Mouse (Mus musculus): ENCODE measurements around the gene Asprv1.

Gene Asprv1

DNA sequence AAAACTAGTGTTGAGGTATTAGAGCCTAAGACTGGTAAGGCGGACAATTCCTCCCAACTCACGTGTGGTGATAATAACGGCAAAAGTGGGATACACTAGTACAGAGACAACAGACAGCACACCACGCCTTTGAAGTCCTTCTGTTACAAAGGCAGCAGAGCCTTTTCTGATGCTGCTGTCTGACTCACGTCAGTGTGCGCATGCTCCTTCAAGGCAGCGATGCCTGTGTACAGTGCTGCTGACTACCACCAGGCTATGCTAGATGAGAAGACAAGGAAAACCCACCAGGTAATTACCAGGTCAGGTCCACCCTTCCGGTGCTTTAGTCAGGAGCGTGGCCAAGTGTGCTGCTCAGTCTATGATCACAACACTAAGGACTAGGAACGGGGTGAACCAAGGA is 39.1 kb downstream of the Asprv1 start:
- no peak for DNase-seq

DNA sequence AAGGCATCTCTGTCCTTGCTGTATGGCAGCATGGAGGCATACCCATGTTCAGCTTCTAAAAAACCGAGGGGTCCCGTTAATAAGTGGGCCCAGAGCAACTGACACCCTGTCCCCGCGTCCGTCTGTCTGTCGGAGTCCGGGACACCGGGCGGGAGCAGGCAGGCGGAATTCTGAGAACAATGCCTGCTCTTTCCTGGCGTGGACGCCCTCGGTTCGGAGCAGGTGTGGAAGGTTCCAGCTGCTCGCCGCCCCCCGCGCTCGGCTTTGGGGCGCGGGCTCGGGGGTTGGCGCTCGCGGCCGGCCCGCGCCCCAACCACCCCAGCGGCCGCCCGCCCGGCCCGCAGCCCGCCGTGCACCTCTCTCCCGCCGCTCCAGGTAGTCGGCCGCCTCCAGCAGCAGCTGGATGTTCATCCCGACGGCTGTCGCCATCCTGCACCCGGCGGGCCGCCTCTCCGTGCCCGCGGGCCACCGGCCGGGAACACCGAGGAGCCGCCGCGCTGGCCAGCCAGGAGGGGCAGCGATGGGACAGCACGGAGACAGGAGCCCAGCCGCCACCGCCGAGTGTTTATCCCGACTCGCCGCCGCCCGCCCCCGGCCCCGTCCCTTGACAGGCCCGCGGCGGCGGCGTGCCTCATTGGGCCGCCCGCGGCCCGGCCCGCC is 40.7 kb downstream of the Asprv1 start, which contains the start of gene Mxd1:
Mxd1 (minus strand) TSS at position 582 of the 660 bp plus-strand sequence.
- DNase-seq = no peak

DNA sequence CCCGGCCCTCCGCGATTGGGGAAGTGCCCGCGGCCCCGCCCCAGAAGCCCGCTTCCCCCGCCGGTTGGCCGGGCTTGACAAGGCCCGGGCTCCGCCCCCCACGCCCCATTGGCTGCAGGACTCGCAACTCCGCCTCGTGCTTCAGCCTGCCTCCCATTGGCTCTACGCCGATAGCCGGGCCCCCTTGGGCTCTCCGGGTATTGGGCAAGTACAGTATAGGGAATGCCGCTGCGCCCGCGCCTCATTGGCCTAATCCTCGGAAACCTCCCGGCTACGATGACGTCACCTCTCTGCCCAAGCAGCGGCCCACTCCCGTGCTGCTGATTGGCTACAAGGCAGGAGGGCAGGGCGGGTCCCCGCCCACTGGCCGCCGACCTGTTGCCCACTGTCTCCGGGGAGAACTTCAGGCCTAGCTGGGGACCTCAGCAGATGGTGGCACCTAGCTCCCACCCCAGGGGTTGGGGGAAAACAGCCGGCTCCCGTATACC is 41.3 kb downstream of the Asprv1 start:
- DNase-seq = peak; percentile 100

DNA sequence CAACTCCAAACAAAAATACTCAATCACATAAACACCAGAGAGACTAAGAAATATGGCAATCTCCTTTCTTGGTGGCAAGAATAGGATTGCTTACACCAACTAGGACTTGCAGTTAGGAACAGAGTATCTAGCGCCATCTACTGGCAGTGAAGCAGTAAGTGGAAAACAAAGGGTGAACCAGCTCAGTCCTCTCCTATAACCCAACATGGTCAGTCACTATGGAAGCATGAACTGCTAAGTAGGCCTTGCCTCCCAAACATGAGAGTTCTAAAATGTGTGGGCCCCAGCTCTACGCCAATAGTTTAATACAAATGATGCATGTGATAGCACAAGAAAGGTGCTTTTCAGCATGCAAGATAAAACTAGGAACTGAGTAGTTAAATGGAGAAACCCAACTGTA is 42.9 kb downstream of the Asprv1 start:
- peak; percentile 45 for DNase-seq

DNA sequence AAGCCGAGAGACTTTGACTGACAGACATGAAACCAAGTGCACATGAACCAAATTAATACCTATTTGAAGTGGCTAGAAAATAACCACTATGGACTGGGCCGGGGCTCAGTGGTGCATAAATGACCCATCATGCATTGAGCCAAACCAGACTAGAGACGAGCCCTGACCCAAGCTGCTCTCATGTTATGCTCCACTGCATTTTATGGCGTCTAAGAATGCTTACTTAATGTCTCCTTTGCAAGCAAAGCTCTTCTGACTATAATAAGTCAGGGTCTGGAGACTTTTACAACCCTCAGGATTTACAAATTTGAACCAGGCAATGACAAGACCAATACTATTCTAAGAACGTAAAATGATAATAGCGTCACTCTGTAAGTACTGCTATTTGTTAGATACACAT is 50.4 kb downstream of the Asprv1 start:
- DNase-seq = no peak
